Mouse (Mus musculus) lung, embryonic 16.5 days (tissue): Measurements from ENCODE around the gene Pdia4. TPM values are rescaled to one million over a fixed set of nuclear protein-coding genes. Genes with fewer than 3 reads are reported as not detected.
A peak's percentile ranks its signal among the peaks of the same experiment; 100 is the strongest.

Experiments used
- ATAC-seq: fragments of 200-750 bp; cut with Nextera tagmentation; 2 replicates; pipeline ENCODE4 v1.8.0; 2017; ENCODE audit warnings: low read depth, mild to moderate bottlenecking, moderate library complexity
- H3K27ac ChIP-seq: fragments of 300-500 bp; sonication (generic); 2 replicates; pipeline ENCODE4 v1.5.1; 2014; ENCODE audit warnings: mild to moderate bottlenecking, control low read depth, low read length
- H3K27me3 ChIP-seq: fragments of 300-500 bp; sonication (generic); 2 replicates; pipeline ENCODE4 v1.6.1; 2014; ENCODE audit warnings: low read depth, low read length, mixed read lengths; ENCODE audit not compliant: control insufficient read depth, insufficient read depth
- H3K36me3 ChIP-seq: fragments of 300-500 bp; sonication (generic); 2 replicates; pipeline ENCODE4 v1.6.1; 2014; ENCODE audit warnings: low read length; ENCODE audit not compliant: control insufficient read depth, insufficient read depth
- H3K4me1 ChIP-seq: fragments of 300-500 bp; sonication (generic); replicated peaks from 2 replicates; pipeline ENCODE4 v1.6.1; 2014; ENCODE audit warnings: low read length, mixed read lengths; ENCODE audit not compliant: control insufficient read depth, insufficient read depth
- H3K4me2 ChIP-seq: fragments of 300-500 bp; sonication (generic); 2 replicates; pipeline ENCODE4 v1.6.1; 2014; ENCODE audit warnings: low read depth, low read length, control low read depth
- H3K4me3 ChIP-seq: fragments of 300-500 bp; sonication (generic); 2 replicates; pipeline ENCODE4 v1.5.1; 2014; ENCODE audit warnings: mild to moderate bottlenecking, low read length, control low read depth
- H3K9ac ChIP-seq: fragments of 300-500 bp; sonication (generic); 2 replicates; pipeline ENCODE4 v1.6.1; 2014; ENCODE audit warnings: low read length, control low read depth
- H3K9me3 ChIP-seq: fragments of 300-500 bp; sonication (generic); 2 replicates; pipeline ENCODE4 v1.6.1; 2016; ENCODE audit warnings: low read length; ENCODE audit not compliant: control insufficient read depth
- WGBS: fragments of 180-500 bp; shearing (Covaris S2); extraction: QIAGEN DNeasy Blood & Tissue Kit; methylation state at CpG from one replicate; pipeline ENCODE4 v1.1.7; 2014; 5-methylcytosine and 5-hydroxymethylcytosine counted together
- polyA plus RNA-seq: library from polyadenylated mRNA; unstranded; fragments of >200 nt; fragmentation: Nextera tagmentation; extraction: Ambion mirVana; gene quantifications from 2 replicates; pipeline ENCODE4 v1.2.1, GENCODE M21; 2015

The Pdia4 gene
- polyA plus RNA-seq, 1 experiment from 2014 or later: 362 TPM

DNA sequence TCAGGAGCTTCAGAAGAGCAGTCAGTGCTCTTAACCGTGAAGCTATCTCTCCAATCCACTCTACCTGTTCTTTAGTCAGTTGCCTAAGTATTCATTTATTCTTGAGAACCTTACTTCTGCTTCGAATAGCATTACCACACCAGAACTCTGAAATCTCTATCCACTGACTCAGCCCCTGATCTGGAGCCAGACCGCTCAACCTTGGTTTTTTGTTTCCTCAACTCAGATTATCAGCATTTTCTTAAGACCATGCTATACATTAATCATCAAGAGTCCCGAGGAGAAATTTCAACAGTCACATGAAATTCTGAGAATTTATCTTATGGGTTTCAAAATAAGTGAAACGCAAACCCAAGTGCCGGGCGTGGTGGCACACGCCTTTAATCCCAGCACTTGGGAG, 5.5 kb upstream of the Pdia4 start:
- 89% methylated on average over 8 of the region's 8 CpGs for WGBS
- ATAC-seq: no peak

DNA sequence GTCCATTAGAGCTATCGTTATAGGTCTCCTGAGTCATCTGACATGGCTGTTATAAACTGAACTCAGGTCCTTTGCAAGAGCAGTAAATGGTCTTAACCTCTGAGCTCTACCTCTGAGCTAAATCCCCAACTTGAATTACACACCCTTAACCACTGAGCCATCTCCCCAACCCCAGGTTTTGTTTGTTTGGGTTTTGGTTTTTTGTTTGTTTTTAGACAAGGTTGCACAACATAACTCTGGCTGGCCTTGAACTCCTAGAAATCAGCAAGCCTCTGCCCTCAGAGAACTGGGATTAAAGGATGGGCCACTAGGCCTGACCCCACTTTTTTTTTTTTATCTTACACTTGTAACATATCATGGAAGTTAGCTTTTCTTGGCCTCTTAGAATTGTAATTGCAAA, 2.9 kb upstream of the Pdia4 start:
- peaks cover 8% of the 10 kb centered on the region for H3K4me1 ChIP-seq
- H3K27me3 ChIP-seq: no peaks in the 10 kb centered on the region
- no peak overlapping the region for H3K9ac ChIP-seq
- H3K4me3 ChIP-seq: no peak overlapping the region
- H3K27ac ChIP-seq: no peak overlapping the region
- no peak overlapping the region for H3K4me2 ChIP-seq
- H3K9me3 ChIP-seq: no peaks in the 10 kb centered on the region
- ATAC-seq: no peak
- peaks cover 11% of the 10 kb centered on the region for H3K36me3 ChIP-seq
- WGBS: 89% methylated on average over 1 of the region's 1 CpGs

More for the DNA sequence above, 5.5 kb upstream of the Pdia4 start:
- no peak overlapping the region for H3K27ac ChIP-seq
- H3K4me2 ChIP-seq: no peak overlapping the region
- H3K9ac ChIP-seq: no peak overlapping the region
- H3K4me3 ChIP-seq: no peak overlapping the region
- no peaks in the 10 kb centered on the region for H3K27me3 ChIP-seq
- no peaks in the 10 kb centered on the region for H3K9me3 ChIP-seq
- H3K36me3 ChIP-seq: peaks cover 11% of the 10 kb centered on the region
- no peaks in the 10 kb centered on the region; the same call in 1 of the 2 replicates for H3K4me1 ChIP-seq

DNA sequence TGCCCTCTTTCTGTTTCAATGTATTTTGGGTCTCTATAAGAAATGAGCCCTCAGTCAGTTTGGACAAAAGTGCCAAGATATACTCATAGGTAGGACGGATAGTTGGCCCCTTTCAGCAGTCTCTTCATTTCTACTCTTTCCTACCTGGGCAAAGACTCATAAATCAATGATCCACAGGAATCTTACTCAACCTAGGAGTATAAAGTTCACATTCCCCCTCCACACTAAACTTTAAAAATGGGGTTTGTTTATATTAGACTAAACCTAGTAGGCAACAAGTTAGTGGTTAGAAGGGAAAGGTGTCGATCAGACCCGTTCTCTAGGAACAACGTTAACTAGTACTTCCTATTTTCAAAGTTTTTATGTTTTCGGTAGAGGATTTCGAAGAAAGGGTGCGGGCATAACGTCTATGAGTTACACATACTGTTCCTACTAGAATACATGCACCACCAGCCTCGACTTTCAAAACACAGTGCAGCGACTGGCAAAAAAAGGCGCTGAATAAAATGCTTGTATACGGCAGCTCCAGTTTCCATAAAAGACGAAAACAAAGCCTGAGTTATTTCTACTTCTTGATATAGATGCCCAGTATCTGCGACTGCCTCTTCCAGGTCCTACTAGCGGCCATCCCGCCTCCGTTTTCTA, 837 bp downstream of the Pdia4 start:
- ATAC-seq: no peak
- peak overlapping the region; percentile 82 for H3K4me2 ChIP-seq
- no peaks in the 10 kb centered on the region; the same call in 1 of the 2 replicates for H3K36me3 ChIP-seq
- H3K9ac ChIP-seq: peak overlapping the region; percentile 96
- peaks cover 27% of the 10 kb centered on the region for H3K4me1 ChIP-seq
- H3K4me3 ChIP-seq: peak overlapping the region; percentile 89
- H3K9me3 ChIP-seq: no peaks in the 10 kb centered on the region
- no peaks in the 10 kb centered on the region for H3K27me3 ChIP-seq
- under 1% methylated on average over 17 of the region's 17 CpGs for WGBS
- peak overlapping the region; percentile 96 for H3K27ac ChIP-seq

DNA sequence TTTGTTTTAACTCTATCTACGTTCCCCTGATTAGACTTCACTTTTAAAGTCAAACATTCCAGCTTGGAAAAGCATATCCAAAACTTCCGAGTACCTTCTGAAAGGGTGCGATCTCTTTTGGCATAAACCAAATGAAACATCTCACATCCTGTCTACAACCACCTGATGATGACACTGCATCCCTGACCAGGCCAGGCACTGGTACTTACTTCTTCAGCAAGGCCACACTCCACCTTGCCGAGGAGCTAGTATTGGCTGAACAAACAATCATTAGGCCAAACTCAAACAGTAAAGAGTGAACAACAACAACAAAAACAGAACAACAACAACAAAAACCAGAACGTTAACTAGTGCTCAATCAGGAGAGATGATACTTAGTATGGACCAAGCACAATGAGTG, 1.9 kb downstream of the Pdia4 start:
- Histone ChIP-seq H3K9ac (peak overlapping the region; percentile 96), H3K27me3 (no peaks in the 10 kb centered on the region), H3K27ac (no peak overlapping the region), H3K4me2 (peak overlapping the region; percentile 82), H3K9me3 (no peaks in the 10 kb centered on the region), H3K36me3 (peaks cover 6% of the 10 kb centered on the region), H3K4me1 (peaks cover 27% of the 10 kb centered on the region), H3K4me3 (peak overlapping the region; percentile 89)
- WGBS: 20% methylated on average over 5 of the region's 5 CpGs
- no peak for ATAC-seq

DNA sequence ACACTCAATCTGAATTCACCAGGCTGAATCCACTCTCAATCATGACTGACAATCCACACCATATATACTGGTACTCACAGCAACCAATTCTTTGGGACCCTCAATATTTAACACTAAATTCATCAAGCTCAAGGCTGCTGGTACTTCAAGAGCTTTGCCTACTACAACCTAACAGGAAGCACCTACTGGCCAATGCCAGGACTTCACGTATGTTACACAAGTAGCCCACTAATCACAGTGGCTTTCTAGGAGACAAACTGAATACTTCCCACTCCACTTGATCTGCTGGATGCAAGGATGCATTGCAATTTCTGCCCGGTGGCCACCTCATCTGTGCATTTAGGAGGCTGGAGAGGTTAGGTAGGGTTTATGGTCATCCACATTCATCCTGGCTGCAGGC, 3.0 kb downstream of the Pdia4 start:
- peaks cover 16% of the 10 kb centered on the region for H3K36me3 ChIP-seq
- H3K9ac ChIP-seq: no peak overlapping the region
- 0 out of 2 replicates have a peak overlapping the region, but pooled peaks have one; percentile 13 for H3K4me2 ChIP-seq
- no peak overlapping the region for H3K27ac ChIP-seq
- peaks cover 27% of the 10 kb centered on the region for H3K4me1 ChIP-seq
- H3K4me3 ChIP-seq: no peak overlapping the region
- ATAC-seq: no peak
- no peaks in the 10 kb centered on the region for H3K27me3 ChIP-seq
- 38% methylated on average over 2 of the region's 2 CpGs for WGBS
- H3K9me3 ChIP-seq: no peaks in the 10 kb centered on the region

DNA sequence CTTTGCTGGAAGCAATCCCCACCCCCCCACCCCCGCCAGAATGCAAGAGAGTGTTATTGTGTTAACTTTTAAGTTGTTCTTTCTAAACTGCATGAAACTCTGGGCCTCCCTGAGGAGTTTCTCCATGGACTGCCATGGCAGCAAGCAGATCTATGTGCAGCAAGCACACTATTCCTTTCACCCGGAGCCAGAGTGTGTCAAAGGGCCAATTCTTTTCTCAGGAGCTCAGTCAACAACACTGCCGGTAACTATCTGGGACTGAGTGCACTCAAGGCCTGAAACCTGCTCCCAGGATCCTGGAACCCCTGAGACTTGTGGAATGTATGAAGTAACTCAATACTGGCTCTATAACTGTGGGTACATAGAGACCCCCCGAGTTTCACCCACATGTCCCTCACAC, 4.2 kb downstream of the Pdia4 start:
- Histone ChIP-seq H3K9ac (no peak overlapping the region), H3K36me3 (peaks cover 24% of the 10 kb centered on the region), H3K4me1 (peaks cover 27% of the 10 kb centered on the region), H3K9me3 (no peaks in the 10 kb centered on the region), H3K27me3 (no peaks in the 10 kb centered on the region), H3K27ac (peak overlapping the region; percentile 24), H3K4me3 (no peak overlapping the region), H3K4me2 (no peak overlapping the region)
- WGBS: 49% methylated on average over 4 of the region's 4 CpGs
- no peak for ATAC-seq

DNA sequence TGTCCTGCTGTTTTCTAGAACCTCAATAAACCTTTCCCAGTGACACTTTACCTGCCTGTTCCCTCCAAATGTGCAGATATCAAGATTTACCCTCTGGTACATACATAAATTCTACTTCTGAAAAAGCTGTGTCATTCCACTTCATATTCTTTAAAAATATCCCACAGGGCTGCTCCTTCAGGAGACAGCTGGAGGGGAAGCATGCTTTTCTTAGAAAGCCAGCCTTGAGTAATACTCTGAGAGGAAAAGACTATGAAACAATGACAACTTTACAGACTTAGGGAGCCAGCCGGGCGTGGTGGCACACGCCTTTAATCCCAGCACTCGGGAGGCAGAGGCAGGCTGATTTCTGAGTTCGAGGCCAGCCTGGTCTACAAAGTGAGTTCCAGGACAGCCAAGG, 4.7 kb downstream of the Pdia4 start:
- Histone ChIP-seq H3K4me1 (peaks cover 27% of the 10 kb centered on the region), H3K36me3 (peaks cover 29% of the 10 kb centered on the region), H3K9me3 (no peaks in the 10 kb centered on the region), H3K27me3 (no peaks in the 10 kb centered on the region), H3K27ac (peak overlapping the region; percentile 32), H3K4me2 (no peak overlapping the region), H3K4me3 (no peak overlapping the region), H3K9ac (no peak overlapping the region)
- ATAC-seq: no peak
- WGBS: 83% methylated on average over 5 of the region's 5 CpGs

DNA sequence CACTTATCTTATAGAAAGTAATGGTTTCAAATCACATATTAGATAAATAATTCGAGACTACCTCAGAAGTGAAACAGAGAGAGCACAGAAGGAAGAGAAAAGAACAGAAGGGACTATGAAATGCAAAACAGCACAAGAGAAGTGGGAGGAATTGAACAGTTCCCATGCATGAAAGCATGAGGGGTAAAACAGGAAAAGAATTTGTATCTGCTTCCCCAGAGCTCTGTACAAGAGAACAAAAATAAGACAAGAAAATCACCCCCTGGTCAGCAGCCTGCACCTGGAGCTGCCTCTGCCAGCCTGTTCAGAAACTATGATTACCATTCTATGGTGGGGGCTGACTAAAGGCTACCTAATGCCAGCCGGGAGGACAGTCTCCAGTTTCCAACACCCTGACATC, 5.8 kb downstream of the Pdia4 start:
- WGBS: 91% methylated on average over 2 of the region's 2 CpGs
- peaks cover 27% of the 10 kb centered on the region for H3K4me1 ChIP-seq
- no peak for ATAC-seq
- H3K36me3 ChIP-seq: peaks cover 41% of the 10 kb centered on the region
- H3K9ac ChIP-seq: no peak overlapping the region
- H3K4me2 ChIP-seq: no peak overlapping the region
- H3K27ac ChIP-seq: no peak overlapping the region
- H3K27me3 ChIP-seq: no peaks in the 10 kb centered on the region
- H3K4me3 ChIP-seq: no peak overlapping the region
- H3K9me3 ChIP-seq: no peaks in the 10 kb centered on the region

DNA sequence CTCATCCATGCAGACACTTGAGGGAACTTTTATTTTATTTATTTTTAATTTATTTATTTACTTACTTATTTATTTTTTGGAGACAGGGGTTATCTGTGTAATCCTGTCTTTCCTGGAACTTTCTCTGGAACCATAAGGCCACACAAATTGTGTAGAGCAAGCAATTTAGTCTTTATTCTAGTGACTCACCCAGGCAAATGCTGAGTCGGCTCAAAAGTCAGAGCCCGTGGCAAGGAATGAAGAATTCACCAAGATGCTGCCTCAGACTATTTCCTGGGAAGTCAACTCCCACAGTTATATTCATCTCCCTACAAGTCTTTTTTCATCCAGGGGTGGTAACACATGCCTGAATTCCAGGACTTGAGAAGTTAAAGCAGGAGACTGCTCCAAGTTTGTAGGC, 7.7 kb downstream of the Pdia4 start:
- H3K4me1 ChIP-seq: peaks cover 14% of the 10 kb centered on the region
- no peak overlapping the region for H3K4me3 ChIP-seq
- H3K27me3 ChIP-seq: no peaks in the 10 kb centered on the region
- H3K36me3 ChIP-seq: peaks cover 51% of the 10 kb centered on the region
- H3K9ac ChIP-seq: no peak overlapping the region
- H3K9me3 ChIP-seq: no peaks in the 10 kb centered on the region
- 63% methylated on average over 2 of the region's 2 CpGs for WGBS
- H3K27ac ChIP-seq: no peak overlapping the region
- H3K4me2 ChIP-seq: no peak overlapping the region
- ATAC-seq: no peak
